Mouse (Mus musculus): ENCODE measurements at regions not wholly inside any gene's neighbourhood (a gene's known extent, or its start where the extent isn't known, plus 50 kb on each side); places are given as distances from the start of the nearest gene placed in this dataset.
A peak's percentile ranks its signal among the peaks of the same experiment; 100 is the strongest.

GRCm38 (mm10) chr9:97189646-97190045, 78.7 kb upstream of the Slc25a36 start:
- Histone ChIP-seq H3K9me3 (no peaks in the 10 kb centered on the region), H3K4me3 (no peak overlapping the region), H3K4me2 (replicated peaks) (no peak overlapping the region), H3K9ac (replicated peaks) (no peak overlapping the region), H3K36me3 (no peaks in the 10 kb centered on the region), H3K27ac (replicated peaks) (no peak overlapping the region), H3K27me3 (no peaks in the 10 kb centered on the region), H3K4me1 (no peaks in the 10 kb centered on the region)
- 94% methylated on average over 4 of the region's 4 CpGs for WGBS
- no peak for ATAC-seq (replicated peaks)

GRCm38 (mm10) chr9:97188616-97189330, 77.8 kb upstream of the Slc25a36 start:
- H3K36me3 ChIP-seq = no peaks in the 10 kb centered on the region
- ATAC-seq (replicated peaks) = no peak
- WGBS = 81% methylated on average over 7 of the region's 7 CpGs
- no peak overlapping the region for H3K4me2 ChIP-seq (replicated peaks)
- no peak overlapping the region for H3K4me3 ChIP-seq
- H3K9me3 ChIP-seq = no peaks in the 10 kb centered on the region
- no peak overlapping the region for H3K9ac ChIP-seq (replicated peaks)
- H3K27me3 ChIP-seq = no peaks in the 10 kb centered on the region
- no peak overlapping the region for H3K27ac ChIP-seq (replicated peaks)
- no peaks in the 10 kb centered on the region for H3K4me1 ChIP-seq

DNA sequence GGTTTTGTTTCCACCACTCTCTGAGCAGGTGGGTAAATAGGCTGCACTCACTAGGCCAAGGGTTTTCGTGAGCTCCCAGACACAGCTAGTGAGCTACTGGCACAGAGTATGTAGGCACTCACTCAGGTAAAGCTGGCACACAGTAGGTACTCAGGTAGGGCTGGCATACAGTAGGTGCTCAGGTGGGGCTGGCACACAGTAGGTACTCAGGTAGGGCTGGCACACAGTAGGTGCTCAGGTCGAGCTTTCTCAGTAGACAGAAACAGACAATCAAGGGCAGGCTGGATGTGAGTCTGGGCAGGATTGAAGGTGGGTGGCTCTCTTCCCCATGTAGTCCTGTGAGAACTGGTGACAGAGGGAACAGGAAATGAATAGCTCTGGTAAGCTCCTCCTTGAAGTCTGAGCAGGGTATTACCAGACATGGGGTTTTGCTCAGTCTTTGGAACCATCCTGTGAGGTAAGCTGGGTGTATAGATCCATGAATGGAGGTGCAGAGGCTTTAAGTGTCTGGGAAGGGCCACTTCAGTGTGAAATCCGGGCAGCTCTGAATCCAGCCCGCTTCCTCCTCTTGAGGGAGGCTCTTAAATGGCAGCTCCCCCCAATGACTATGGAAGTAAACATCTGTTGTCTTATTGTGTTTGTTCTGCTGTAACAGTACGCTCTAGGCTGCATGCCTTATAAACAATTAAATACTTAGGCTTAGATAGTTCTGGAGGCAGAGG, 62.4 kb upstream of the Slc25a36 start:
- H3K9ac ChIP-seq (replicated peaks) = no peak overlapping the region
- H3K36me3 ChIP-seq = no peaks in the 10 kb centered on the region
- no peak overlapping the region for H3K4me2 ChIP-seq (replicated peaks)
- no peaks in the 10 kb centered on the region for H3K9me3 ChIP-seq
- 73% methylated on average over 5 of the region's 5 CpGs for WGBS
- H3K4me3 ChIP-seq = no peak overlapping the region
- no peaks in the 10 kb centered on the region for H3K27me3 ChIP-seq
- no peaks in the 10 kb centered on the region for H3K4me1 ChIP-seq
- no peak for ATAC-seq (replicated peaks)
- H3K27ac ChIP-seq (replicated peaks) = no peak overlapping the region

- H3K4me1 ChIP-seq = no peaks in the 10 kb centered on the region
- ATAC-seq (replicated peaks) = no peak
- no peak overlapping the region for H3K4me3 ChIP-seq
- no peak overlapping the region for H3K27ac ChIP-seq (replicated peaks)
- WGBS = 9% methylated on average over 3 of the region's 3 CpGs
- H3K27me3 ChIP-seq = no peaks in the 10 kb centered on the region
- H3K9ac ChIP-seq (replicated peaks) = no peak overlapping the region
- no peaks in the 10 kb centered on the region for H3K36me3 ChIP-seq
- no peaks in the 10 kb centered on the region for H3K9me3 ChIP-seq
- H3K4me2 ChIP-seq (replicated peaks) = no peak overlapping the region
Observed at GRCm38 (mm10) chr9:97172075-97172474, 61.1 kb upstream of the Slc25a36 start.

DNA sequence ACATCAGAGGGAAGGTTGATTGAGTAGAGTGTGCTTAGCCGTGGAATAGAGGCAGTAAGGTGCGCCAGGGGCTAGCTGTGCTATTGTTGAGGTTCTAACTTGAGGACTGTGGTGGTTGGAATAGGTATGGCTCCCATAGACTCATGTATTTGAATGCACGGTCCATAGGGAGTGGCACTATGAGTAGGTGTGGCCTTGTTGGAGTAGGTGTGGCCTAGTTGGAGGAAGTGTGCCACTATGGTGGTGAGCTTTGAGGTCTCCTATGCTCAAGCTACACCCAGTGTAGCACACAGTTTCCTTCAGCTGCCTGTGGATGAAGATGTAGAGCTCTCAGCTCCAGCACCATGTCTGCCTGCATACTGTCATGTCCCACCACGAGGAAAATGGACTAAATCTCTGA, 60.5 kb upstream of the Slc25a36 start:
- 0 out of 2 replicates have a peak, but pooled peaks have one; percentile 32 for ATAC-seq (replicated peaks)
- no peaks in the 10 kb centered on the region for H3K4me1 ChIP-seq
- H3K4me3 ChIP-seq = no peak overlapping the region
- WGBS = 86% methylated on average over 4 of the region's 4 CpGs
- no peak overlapping the region for H3K27ac ChIP-seq (replicated peaks)
- H3K36me3 ChIP-seq = no peaks in the 10 kb centered on the region
- no peak overlapping the region for H3K9ac ChIP-seq (replicated peaks)
- H3K9me3 ChIP-seq = no peaks in the 10 kb centered on the region
- no peaks in the 10 kb centered on the region for H3K27me3 ChIP-seq
- no peak overlapping the region for H3K4me2 ChIP-seq (replicated peaks)

- Histone ChIP-seq H3K4me1 (no peaks in the 10 kb centered on the region), H3K27ac (replicated peaks) (no peak overlapping the region), H3K36me3 (no peaks in the 10 kb centered on the region), H3K9me3 (no peaks in the 10 kb centered on the region), H3K27me3 (no peaks in the 10 kb centered on the region), H3K4me2 (replicated peaks) (no peak overlapping the region), H3K4me3 (no peak overlapping the region), H3K9ac (replicated peaks) (no peak overlapping the region)
- no peak for ATAC-seq (replicated peaks)
- WGBS = 35% methylated on average over 1 of the region's 1 CpGs
Observed at GRCm38 (mm10) chr9:97170836-97171235, 59.9 kb upstream of the Slc25a36 start.

- H3K4me1 ChIP-seq = no peaks in the 10 kb centered on the region
- no peak overlapping the region for H3K27ac ChIP-seq (replicated peaks)
- no peak for ATAC-seq (replicated peaks)
- no peak overlapping the region for H3K4me2 ChIP-seq (replicated peaks)
- 28% methylated on average over 2 of the region's 2 CpGs for WGBS
- H3K4me3 ChIP-seq = no peak overlapping the region
- no peak overlapping the region for H3K9ac ChIP-seq (replicated peaks)
- H3K9me3 ChIP-seq = no peaks in the 10 kb centered on the region
- no peaks in the 10 kb centered on the region for H3K36me3 ChIP-seq
- no peaks in the 10 kb centered on the region for H3K27me3 ChIP-seq
Observed at GRCm38 (mm10) chr9:97162465-97162864, 51.5 kb upstream of the Slc25a36 start.

Data from forebrain, embryonic 15.5 days (tissue).